Mouse (Mus musculus): ENCODE data around the gene Pigc. TPM values are rescaled to one million over a fixed set of nuclear protein-coding genes. Genes with fewer than 3 reads are reported as not detected.

The Pigc gene
- polyA plus RNA-seq, 1 experiment, result 18.9 TPM

GRCm38 (mm10) chr1:161925281-161925805, 43.6 kb upstream of the Pigc start:
- Histone ChIP-seq H3K4me2 (ENCODE audit: low read depth) (no peak overlapping the region), H3K27me3 (ENCODE audit: control insufficient read depth, insufficient read depth, insufficient read length) (peaks cover 12% of the 10 kb centered on the region), H3K36me3 (ENCODE audit: control insufficient read depth, insufficient read depth) (no peaks in the 10 kb centered on the region), H3K79me2 (ENCODE audit: control insufficient read depth, insufficient read depth) (no peaks in the 10 kb centered on the region), H3K4me3 (no peak overlapping the region), H3ac (ENCODE audit: control insufficient read depth, insufficient read length) (no peak overlapping the region)
- TF ChIP-seq POLR2AphosphoS2 (IDR thresholded peaks at IDR 0.05; ENCODE audit: insufficient read length, low read depth) (no peak), CEBPB (IDR thresholded peaks at IDR 0.05; ENCODE audit: insufficient read depth, poor library complexity, severe bottlenecking) (no peak), E2F4 (IDR thresholded peaks at IDR 0.05; ENCODE audit: insufficient read depth) (no peak), TCF3 (IDR thresholded peaks at IDR 0.05; ENCODE audit: insufficient read length, low read depth) (no peak), REST (IDR thresholded peaks at IDR 0.05; ENCODE audit: insufficient read depth, insufficient read length) (no peak), MYOD1 (IDR thresholded peaks at IDR 0.05; ENCODE audit: control insufficient read depth in 1 of 3, insufficient read length in 2 of 3, low read depth in 2 of 3) (no peak), USF1 (IDR thresholded peaks at IDR 0.05; ENCODE audit: low read depth) (no peak), MAX (IDR thresholded peaks at IDR 0.05; ENCODE audit: low read depth) (no peak), SRF (IDR thresholded peaks at IDR 0.05; ENCODE audit: control insufficient read depth, insufficient read length, low read depth) (no peak), MYOG (IDR thresholded peaks at IDR 0.05; ENCODE audit: control insufficient read depth in 1 of 3, insufficient read depth in 1 of 3, insufficient read length in 2 of 3, low read depth in 2 of 3) (no peak), TCF12 (IDR thresholded peaks at IDR 0.05; ENCODE audit: insufficient read depth, poor library complexity, severe bottlenecking) (no peak), POLR2A (IDR thresholded peaks at IDR 0.05; ENCODE audit: insufficient read length, low read depth) (no peak)

- no peaks in the 10 kb centered on the region for H3K79me2 ChIP-seq (ENCODE audit: control insufficient read depth, insufficient read depth)
- TF ChIP-seq USF1 (IDR thresholded peaks at IDR 0.05; ENCODE audit: low read depth) (no peak), POLR2AphosphoS2 (IDR thresholded peaks at IDR 0.05; ENCODE audit: insufficient read length, low read depth) (no peak), POLR2A (IDR thresholded peaks at IDR 0.05; ENCODE audit: insufficient read length, low read depth) (no peak), MAX (IDR thresholded peaks at IDR 0.05; ENCODE audit: low read depth) (no peak), MYOG (IDR thresholded peaks at IDR 0.05; ENCODE audit: control insufficient read depth in 1 of 3, insufficient read depth in 1 of 3, insufficient read length in 2 of 3, low read depth in 2 of 3) (no peak), SRF (IDR thresholded peaks at IDR 0.05; ENCODE audit: control insufficient read depth, insufficient read length, low read depth) (no peak), REST (IDR thresholded peaks at IDR 0.05; ENCODE audit: insufficient read depth, insufficient read length) (no peak), MYOD1 (IDR thresholded peaks at IDR 0.05; ENCODE audit: control insufficient read depth in 1 of 3, insufficient read length in 2 of 3, low read depth in 2 of 3) (no peak), CEBPB (IDR thresholded peaks at IDR 0.05; ENCODE audit: insufficient read depth, poor library complexity, severe bottlenecking) (no peak), TCF3 (IDR thresholded peaks at IDR 0.05; ENCODE audit: insufficient read length, low read depth) (no peak), TCF12 (IDR thresholded peaks at IDR 0.05; ENCODE audit: insufficient read depth, poor library complexity, severe bottlenecking) (no peak), E2F4 (IDR thresholded peaks at IDR 0.05; ENCODE audit: insufficient read depth) (no peak)
Measured at GRCm38 (mm10) chr1:161927976-161928375, 41.0 kb upstream of the Pigc start.

DNA sequence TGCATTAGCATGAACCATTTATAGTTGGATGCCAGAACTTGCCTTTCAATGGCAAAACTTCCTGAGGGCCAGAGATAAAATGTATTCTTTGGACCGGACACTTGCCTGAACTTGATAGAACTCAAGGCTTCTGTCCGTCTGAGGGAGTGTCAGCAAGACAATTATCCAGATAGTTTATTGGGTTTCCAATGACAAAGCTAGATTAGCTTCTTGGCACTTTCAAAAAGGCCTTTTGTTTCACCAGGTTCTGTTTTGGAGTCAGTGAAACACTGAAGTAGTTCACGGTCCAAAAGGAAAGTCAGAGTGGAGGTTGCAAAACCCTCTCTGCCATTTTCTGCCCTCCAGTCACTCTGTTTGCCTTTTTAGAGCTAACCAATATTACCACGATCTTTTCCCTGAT, 37.7 kb upstream of the Pigc start:
- no peaks in the 10 kb centered on the region for H3K79me2 ChIP-seq (ENCODE audit: control insufficient read depth, insufficient read depth)
- TF ChIP-seq SRF (IDR thresholded peaks at IDR 0.05; ENCODE audit: control insufficient read depth, insufficient read length, low read depth) (no peak), POLR2A (IDR thresholded peaks at IDR 0.05; ENCODE audit: insufficient read length, low read depth) (no peak), REST (IDR thresholded peaks at IDR 0.05; ENCODE audit: insufficient read depth, insufficient read length) (no peak), TCF12 (IDR thresholded peaks at IDR 0.05; ENCODE audit: insufficient read depth, poor library complexity, severe bottlenecking) (no peak), TCF3 (IDR thresholded peaks at IDR 0.05; ENCODE audit: insufficient read length, low read depth) (no peak), MYOD1 (IDR thresholded peaks at IDR 0.05; ENCODE audit: control insufficient read depth in 1 of 3, insufficient read length in 2 of 3, low read depth in 2 of 3) (no peak), CEBPB (IDR thresholded peaks at IDR 0.05; ENCODE audit: insufficient read depth, poor library complexity, severe bottlenecking) (no peak), POLR2AphosphoS2 (IDR thresholded peaks at IDR 0.05; ENCODE audit: insufficient read length, low read depth) (no peak), MYOG (IDR thresholded peaks at IDR 0.05; ENCODE audit: control insufficient read depth in 1 of 3, insufficient read depth in 1 of 3, insufficient read length in 2 of 3, low read depth in 2 of 3) (no peak), E2F4 (IDR thresholded peaks at IDR 0.05; ENCODE audit: insufficient read depth) (no peak), MAX (IDR thresholded peaks at IDR 0.05; ENCODE audit: low read depth) (no peak), USF1 (IDR thresholded peaks at IDR 0.05; ENCODE audit: low read depth) (no peak)
- no peak overlapping the region for H3K4me2 ChIP-seq (ENCODE audit: low read depth)
- peaks cover 5% of the 10 kb centered on the region for H3K27me3 ChIP-seq (ENCODE audit: control insufficient read depth, insufficient read depth, insufficient read length)
- H3K36me3 ChIP-seq (ENCODE audit: control insufficient read depth, insufficient read depth), result no peaks in the 10 kb centered on the region
- H3K4me3 ChIP-seq, result no peak overlapping the region
- no peak overlapping the region for H3ac ChIP-seq (ENCODE audit: control insufficient read depth, insufficient read length)

More at GRCm38 (mm10) chr1:161927976-161928375, 41.0 kb upstream of the Pigc start:
- H3K36me3 ChIP-seq (ENCODE audit: control insufficient read depth, insufficient read depth), result no peaks in the 10 kb centered on the region
- no peak overlapping the region for H3ac ChIP-seq (ENCODE audit: control insufficient read depth, insufficient read length)
- H3K27me3 ChIP-seq (ENCODE audit: control insufficient read depth, insufficient read depth, insufficient read length), result peaks cover 12% of the 10 kb centered on the region
- no peak overlapping the region for H3K4me2 ChIP-seq (ENCODE audit: low read depth)
- no peak overlapping the region for H3K4me3 ChIP-seq

DNA sequence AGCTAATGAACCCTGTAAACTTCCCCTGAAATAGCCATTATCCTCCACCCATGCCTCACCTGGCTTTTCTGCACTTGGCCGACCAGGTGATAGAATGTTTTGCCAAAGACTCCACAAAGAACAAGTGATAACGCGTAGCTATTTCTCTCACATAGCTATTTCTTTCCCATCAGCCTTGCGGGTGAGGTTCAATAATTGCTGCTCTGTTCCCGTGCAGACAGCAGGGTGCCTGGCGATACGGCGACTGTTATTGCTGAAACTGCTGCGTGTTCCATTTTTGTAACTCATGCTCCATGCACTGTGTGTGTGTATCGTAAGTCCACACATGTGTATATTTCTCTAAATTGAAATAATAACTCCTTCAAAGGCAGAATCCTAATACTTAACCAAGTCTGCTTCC, 37.2 kb upstream of the Pigc start:
- Histone ChIP-seq H3K27me3 (ENCODE audit: control insufficient read depth, insufficient read depth, insufficient read length) (peaks cover 5% of the 10 kb centered on the region), H3ac (ENCODE audit: control insufficient read depth, insufficient read length) (no peak overlapping the region), H3K36me3 (ENCODE audit: control insufficient read depth, insufficient read depth) (no peaks in the 10 kb centered on the region), H3K4me3 (no peak overlapping the region), H3K4me2 (ENCODE audit: low read depth) (no peak overlapping the region), H3K79me2 (ENCODE audit: control insufficient read depth, insufficient read depth) (no peaks in the 10 kb centered on the region)
- TF ChIP-seq TCF12 (IDR thresholded peaks at IDR 0.05; ENCODE audit: insufficient read depth, poor library complexity, severe bottlenecking) (no peak), E2F4 (IDR thresholded peaks at IDR 0.05; ENCODE audit: insufficient read depth) (no peak), SRF (IDR thresholded peaks at IDR 0.05; ENCODE audit: control insufficient read depth, insufficient read length, low read depth) (no peak), CEBPB (IDR thresholded peaks at IDR 0.05; ENCODE audit: insufficient read depth, poor library complexity, severe bottlenecking) (no peak), MAX (IDR thresholded peaks at IDR 0.05; ENCODE audit: low read depth) (no peak), POLR2A (IDR thresholded peaks at IDR 0.05; ENCODE audit: insufficient read length, low read depth) (no peak), USF1 (IDR thresholded peaks at IDR 0.05; ENCODE audit: low read depth) (no peak), TCF3 (IDR thresholded peaks at IDR 0.05; ENCODE audit: insufficient read length, low read depth) (no peak), MYOD1 (IDR thresholded peaks at IDR 0.05; ENCODE audit: control insufficient read depth in 1 of 3, insufficient read length in 2 of 3, low read depth in 2 of 3) (no peak), MYOG (IDR thresholded peaks at IDR 0.05; ENCODE audit: control insufficient read depth in 1 of 3, insufficient read depth in 1 of 3, insufficient read length in 2 of 3, low read depth in 2 of 3) (no peak), POLR2AphosphoS2 (IDR thresholded peaks at IDR 0.05; ENCODE audit: insufficient read length, low read depth) (no peak), REST (IDR thresholded peaks at IDR 0.05; ENCODE audit: insufficient read depth, insufficient read length) (no peak)

Measured in myocyte (in vitro differentiated cells).